Mouse (Mus musculus): Measurements from ENCODE around the gene Scd4. TPM values are rescaled to one million over a fixed set of nuclear protein-coding genes. Genes with fewer than 3 reads are reported as not detected.
A peak's percentile ranks its signal among the peaks of the same experiment; 100 is the strongest.

Gene Scd4
- polyA plus RNA-seq, 1 experiment from 2014 or later = 0.04 TPM

DNA sequence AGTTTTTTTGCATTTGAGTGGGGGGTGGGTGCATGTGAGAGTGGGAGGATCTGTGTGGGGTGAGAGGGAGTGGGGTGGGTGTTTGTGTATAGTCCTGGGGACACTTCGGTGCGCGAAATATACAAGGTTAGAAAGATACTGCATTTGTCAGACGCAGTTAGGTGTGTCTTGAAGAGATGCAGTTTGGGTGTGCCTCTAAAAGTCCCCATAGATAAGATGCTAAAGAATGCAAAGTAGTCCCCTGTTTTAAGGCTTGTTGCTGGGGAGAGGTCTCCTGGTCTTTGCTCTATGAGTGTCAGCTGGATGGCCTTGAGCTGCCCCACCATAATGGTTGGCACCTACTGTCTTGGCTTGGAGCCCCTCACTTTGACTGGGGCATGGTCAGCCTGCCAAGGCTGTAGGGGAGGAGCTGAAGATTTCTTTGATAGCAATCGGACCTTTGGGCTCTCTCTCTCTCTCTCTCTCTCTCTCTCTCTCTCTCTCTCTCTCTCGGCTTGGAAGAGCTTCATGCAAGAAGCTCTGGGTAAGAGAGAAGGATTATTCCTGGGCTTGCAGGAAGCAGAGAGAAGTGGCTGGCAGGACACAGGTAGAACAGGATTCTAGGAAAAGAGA, 53.1 kb downstream of the Scd4 start:
- no peaks in the 10 kb centered on the region for H3K27me3 ChIP-seq (replicated peaks; ENCODE audit: control insufficient read depth, insufficient read depth, low read length)
- no peaks in the 10 kb centered on the region for H3K36me3 ChIP-seq (ENCODE audit: control insufficient read depth, insufficient read depth)
- H3K4me1 ChIP-seq (replicated peaks; ENCODE audit: control insufficient read depth, insufficient read depth, low read length) = peaks cover 11% of the 10 kb centered on the region; the same call in 1 of the 2 replicates
- no peak overlapping the region for H3K4me3 ChIP-seq (ENCODE audit: low read depth, low read length)
- WGBS = 69% methylated on average over 6 of the region's 6 CpGs
- no peak overlapping the region for H3K4me2 ChIP-seq (replicated peaks; ENCODE audit: low read depth)
- H3K9ac ChIP-seq (ENCODE audit: low read depth, low read length) = no peak overlapping the region
- no peaks in the 10 kb centered on the region for H3K9me3 ChIP-seq (ENCODE audit: control insufficient read depth)
- TF ChIP-seq CTCF (IDR thresholded peaks at IDR 0.05; ENCODE audit: low read depth) = no peak
- no peak for ATAC-seq
- H3K27ac ChIP-seq (ENCODE audit: low read depth, low read length) = no peak overlapping the region

DNA sequence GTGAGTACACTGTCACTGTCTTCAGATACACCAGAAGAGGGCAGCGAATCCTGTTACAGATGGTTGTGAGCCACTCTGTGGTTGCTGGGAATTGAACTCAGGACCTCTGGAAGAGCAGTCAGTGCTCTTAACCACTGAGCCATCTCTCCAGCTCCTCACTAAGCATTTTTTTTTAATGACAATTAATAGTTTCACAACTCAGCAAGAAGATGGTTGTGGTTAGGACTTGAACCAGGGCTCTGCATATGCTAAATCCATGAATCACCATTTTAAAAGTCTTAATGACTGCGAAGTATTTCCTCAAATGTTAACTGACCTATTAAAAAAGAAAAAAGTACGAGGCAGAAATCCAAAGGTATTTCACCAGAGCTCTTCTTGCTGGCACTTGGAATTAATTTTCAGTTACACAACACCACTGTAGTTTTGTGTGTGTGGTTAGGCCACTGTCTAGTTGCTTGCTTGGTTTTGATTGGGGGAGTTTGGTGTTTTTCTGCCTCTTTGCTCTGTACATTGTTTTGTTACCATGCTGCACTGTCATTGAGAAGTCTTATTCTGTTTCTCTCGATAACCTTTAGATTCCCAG, 54.3 kb downstream of the Scd4 start:
- no peak overlapping the region for H3K4me3 ChIP-seq (ENCODE audit: low read depth, low read length)
- WGBS = 90% methylated on average over 4 of the region's 4 CpGs
- no peaks in the 10 kb centered on the region for H3K36me3 ChIP-seq (ENCODE audit: control insufficient read depth, insufficient read depth)
- H3K9ac ChIP-seq (ENCODE audit: low read depth, low read length) = no peak overlapping the region
- no peaks in the 10 kb centered on the region for H3K9me3 ChIP-seq (ENCODE audit: control insufficient read depth)
- no peaks in the 10 kb centered on the region for H3K27me3 ChIP-seq (replicated peaks; ENCODE audit: control insufficient read depth, insufficient read depth, low read length)
- no peak overlapping the region for H3K4me2 ChIP-seq (replicated peaks; ENCODE audit: low read depth)
- no peak for TF ChIP-seq CTCF (IDR thresholded peaks at IDR 0.05; ENCODE audit: low read depth)
- no peak overlapping the region for H3K27ac ChIP-seq (ENCODE audit: low read depth, low read length)
- no peak for ATAC-seq
- peaks cover 11% of the 10 kb centered on the region; the same call in 1 of the 2 replicates for H3K4me1 ChIP-seq (replicated peaks; ENCODE audit: control insufficient read depth, insufficient read depth, low read length)

DNA sequence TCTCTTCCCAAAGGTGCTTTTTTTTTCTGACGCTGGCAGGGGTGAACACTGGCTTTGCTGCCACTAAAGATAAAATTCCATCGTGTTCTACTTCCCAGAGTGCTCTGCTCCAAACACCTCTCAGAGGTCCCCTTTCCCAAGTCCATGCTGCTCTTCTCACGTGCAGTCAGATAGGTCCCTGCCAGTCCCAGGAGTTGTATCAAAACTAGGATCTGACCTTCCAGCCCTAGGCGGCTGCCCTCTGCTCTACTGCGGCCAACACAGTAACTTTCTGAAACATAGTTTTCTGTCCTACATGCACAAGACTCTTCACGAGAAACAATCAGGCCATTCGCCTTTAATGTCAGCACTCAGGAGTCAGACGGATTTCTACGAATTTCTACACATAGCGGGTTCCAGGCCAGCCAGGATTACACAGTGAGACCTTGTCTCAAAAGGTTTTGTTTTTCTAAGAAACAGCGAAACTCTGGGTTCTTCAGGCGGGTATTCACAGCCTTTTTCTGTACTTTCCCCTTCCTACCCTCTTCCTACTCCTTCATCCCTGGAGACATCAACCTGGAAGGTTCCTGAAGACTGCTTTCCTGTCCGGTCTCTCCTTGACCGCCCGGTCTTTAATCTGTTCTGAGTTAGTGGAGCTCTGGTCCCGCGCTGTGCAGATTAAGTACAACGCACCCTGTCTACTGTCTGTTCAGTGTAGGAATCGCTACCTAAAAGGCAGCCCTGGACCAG, 55.0 kb downstream of the Scd4 start:
- Histone ChIP-seq H3K4me2 (replicated peaks; ENCODE audit: low read depth) (peak overlapping the region; percentile 81), H3K4me3 (ENCODE audit: low read depth, low read length) (peak overlapping the region; percentile 48), H3K27ac (ENCODE audit: low read depth, low read length) (peak overlapping the region; percentile 87), H3K4me1 (replicated peaks; ENCODE audit: control insufficient read depth, insufficient read depth, low read length) (peaks cover 11% of the 10 kb centered on the region; the same call in 1 of the 2 replicates), H3K9ac (ENCODE audit: low read depth, low read length) (peak overlapping the region; percentile 42; the same call in 1 of the 2 replicates), H3K27me3 (replicated peaks; ENCODE audit: control insufficient read depth, insufficient read depth, low read length) (no peaks in the 10 kb centered on the region), H3K9me3 (ENCODE audit: control insufficient read depth) (no peaks in the 10 kb centered on the region), H3K36me3 (ENCODE audit: control insufficient read depth, insufficient read depth) (no peaks in the 10 kb centered on the region)
- TF ChIP-seq CTCF (IDR thresholded peaks at IDR 0.05; ENCODE audit: low read depth) = no peak
- 22% methylated on average over 19 of the region's 19 CpGs for WGBS
- no peak for ATAC-seq

GRCm38 (mm10) chr19:44388475-44389428, 55.9 kb downstream of the Scd4 start:
- peak; percentile 97 for ATAC-seq
- H3K9me3 ChIP-seq (ENCODE audit: control insufficient read depth) = no peaks in the 10 kb centered on the region
- no peaks in the 10 kb centered on the region for H3K27me3 ChIP-seq (replicated peaks; ENCODE audit: control insufficient read depth, insufficient read depth, low read length)
- H3K4me3 ChIP-seq (ENCODE audit: low read depth, low read length) = peak overlapping the region; percentile 48
- peak overlapping the region; percentile 87 for H3K27ac ChIP-seq (ENCODE audit: low read depth, low read length)
- H3K36me3 ChIP-seq (ENCODE audit: control insufficient read depth, insufficient read depth) = no peaks in the 10 kb centered on the region
- TF ChIP-seq CTCF (IDR thresholded peaks at IDR 0.05; ENCODE audit: low read depth) = no peak
- 1% methylated on average over 38 of the region's 41 CpGs for WGBS
- peak overlapping the region; percentile 42 for H3K9ac ChIP-seq (ENCODE audit: low read depth, low read length)
- H3K4me1 ChIP-seq (replicated peaks; ENCODE audit: control insufficient read depth, insufficient read depth, low read length) = peaks cover 11% of the 10 kb centered on the region; the same call in 1 of the 2 replicates
- peak overlapping the region; percentile 81 for H3K4me2 ChIP-seq (replicated peaks; ENCODE audit: low read depth)

- no peak for ATAC-seq
- peak overlapping the region; percentile 87; the same call in 1 of the 2 replicates for H3K27ac ChIP-seq (ENCODE audit: low read depth, low read length)
- no peaks in the 10 kb centered on the region for H3K27me3 ChIP-seq (replicated peaks; ENCODE audit: control insufficient read depth, insufficient read depth, low read length)
- no peaks in the 10 kb centered on the region for H3K36me3 ChIP-seq (ENCODE audit: control insufficient read depth, insufficient read depth)
- no peak overlapping the region for H3K9ac ChIP-seq (ENCODE audit: low read depth, low read length)
- no peak for TF ChIP-seq CTCF (IDR thresholded peaks at IDR 0.05; ENCODE audit: low read depth)
- no peaks in the 10 kb centered on the region for H3K9me3 ChIP-seq (ENCODE audit: control insufficient read depth)
- H3K4me1 ChIP-seq (replicated peaks; ENCODE audit: control insufficient read depth, insufficient read depth, low read length) = peaks cover 11% of the 10 kb centered on the region; the same call in 1 of the 2 replicates
- 24% methylated on average over 1 of the region's 1 CpGs for WGBS
- no peak overlapping the region for H3K4me2 ChIP-seq (replicated peaks; ENCODE audit: low read depth)
- H3K4me3 ChIP-seq (ENCODE audit: low read depth, low read length) = no peak overlapping the region
Observed at GRCm38 (mm10) chr19:44389507-44389906, 56.6 kb downstream of the Scd4 start.

All from intestine, postnatal 0 days (tissue).